Mouse (Mus musculus) stomach, embryonic 16.5 days (tissue): ENCODE measurements around the gene Abcf1. TPM values are rescaled to one million over a fixed set of nuclear protein-coding genes. Genes with fewer than 3 reads are reported as not detected.

Source experiments
- ATAC-seq: fragments of 200-750 bp; cut with Nextera tagmentation; 2 replicates; pipeline ENCODE4 v1.8.0; 2017; ENCODE audit warnings: moderate number of reproducible peaks, moderate TSS enrichment; ENCODE audit not compliant: insufficient read depth, low FRiP score
- H3K27ac ChIP-seq: fragments of 300-500 bp; sonication (generic); 2 replicates; pipeline ENCODE4 v1.5.1; 2014; ENCODE audit warnings: low read length
- H3K27me3 ChIP-seq: fragments of 300-500 bp; sonication (generic); 2 replicates; pipeline ENCODE4 v1.6.1; 2014; ENCODE audit warnings: low read length, control low read depth, mixed read lengths; ENCODE audit not compliant: control insufficient read depth, insufficient read depth
- H3K36me3 ChIP-seq: fragments of 300-500 bp; sonication (generic); 2 replicates; pipeline ENCODE4 v1.6.1; 2014; ENCODE audit warnings: low read length; ENCODE audit not compliant: control insufficient read depth, insufficient read depth
- H3K4me1 ChIP-seq: fragments of 300-500 bp; sonication (generic); 2 replicates; pipeline ENCODE4 v1.6.1; 2014; ENCODE audit warnings: low read length, control low read depth, mixed read lengths; ENCODE audit not compliant: control insufficient read depth, insufficient read depth
- H3K4me2 ChIP-seq: fragments of 300-500 bp; sonication (generic); 2 replicates; pipeline ENCODE4 v1.6.1; 2014; ENCODE audit warnings: low read depth, low read length, mixed read lengths
- H3K4me3 ChIP-seq: fragments of 300-500 bp; sonication (generic); replicated peaks from 2 replicates; pipeline ENCODE4 v1.5.1; 2014; ENCODE audit warnings: mild to moderate bottlenecking, low read length
- H3K9ac ChIP-seq: fragments of 300-500 bp; sonication (generic); 2 replicates; pipeline ENCODE4 v1.6.1; 2014; ENCODE audit warnings: low read length
- H3K9me3 ChIP-seq: fragments of 300-500 bp; sonication (generic); replicated peaks from 2 replicates; pipeline ENCODE4 v1.6.1; 2016; ENCODE audit warnings: low read length, control low read depth; ENCODE audit not compliant: control insufficient read depth
- WGBS: fragments of 180-500 bp; shearing (Covaris S2); extraction: QIAGEN DNeasy Blood & Tissue Kit; methylation state at CpG from one replicate; pipeline ENCODE4 v1.1.7; 2014; 5-methylcytosine and 5-hydroxymethylcytosine counted together
- polyA plus RNA-seq: library from polyadenylated mRNA; unstranded; fragments of >200 nt; fragmentation: Nextera tagmentation; extraction: Ambion mirVana; gene quantifications from 2 replicates; pipeline ENCODE4 v1.2.1, GENCODE M21; 2015

Abcf1 gene
- polyA plus RNA-seq, 1 experiment from 2014 or later: 88.9 TPM

GRCm38 (mm10) chr17:35991781-35992180 is 22.2 kb upstream of the Abcf1 start:
- Histone ChIP-seq H3K4me3 (no peak overlapping the region), H3K9ac (peak overlapping the region; percentile 38; the same call in 1 of the 2 replicates), H3K27me3 (no peaks in the 10 kb centered on the region), H3K4me1 (peaks cover 16% of the 10 kb centered on the region), H3K9me3 (no peaks in the 10 kb centered on the region), H3K4me2 (peak overlapping the region; percentile 29; the same call in 1 of the 2 replicates), H3K36me3 (peaks cover 12% of the 10 kb centered on the region), H3K27ac (peak overlapping the region; percentile 74)
- WGBS: 23% methylated on average over 10 of the region's 10 CpGs
- ATAC-seq: no peak

- no peak overlapping the region for H3K27ac ChIP-seq
- ATAC-seq: no peak
- no peak overlapping the region for H3K4me2 ChIP-seq
- peaks cover 18% of the 10 kb centered on the region for H3K4me1 ChIP-seq
- peaks cover 7% of the 10 kb centered on the region; the same call in 1 of the 2 replicates for H3K36me3 ChIP-seq
- no peaks in the 10 kb centered on the region for H3K9me3 ChIP-seq
- no peak overlapping the region for H3K4me3 ChIP-seq
- no peak overlapping the region for H3K9ac ChIP-seq
- H3K27me3 ChIP-seq: no peaks in the 10 kb centered on the region
- WGBS: 88% methylated on average over 9 of the region's 9 CpGs
Measured at GRCm38 (mm10) chr17:35981776-35982175, 12.2 kb upstream of the Abcf1 start.

- ATAC-seq: peak; percentile 47
- WGBS: 0% methylated on average over 29 of the region's 29 CpGs
- peak overlapping the region; percentile 99 for H3K4me3 ChIP-seq
- no peaks in the 10 kb centered on the region for H3K27me3 ChIP-seq
- peak overlapping the region; percentile 89 for H3K4me2 ChIP-seq
- H3K36me3 ChIP-seq: peaks cover 7% of the 10 kb centered on the region; the same call in 1 of the 2 replicates
- peak overlapping the region; percentile 91 for H3K9ac ChIP-seq
- no peaks in the 10 kb centered on the region for H3K9me3 ChIP-seq
- H3K4me1 ChIP-seq: peaks cover 18% of the 10 kb centered on the region
- peak overlapping the region; percentile 96 for H3K27ac ChIP-seq
Measured at GRCm38 (mm10) chr17:35980363-35980754, 10.8 kb upstream of the Abcf1 start.

GRCm38 (mm10) chr17:35979401-35980362 is 10.1 kb upstream of the Abcf1 start, which contains the start of the genes Gnl1 and Prr3:
Gnl1 (plus strand) TSS chr17:35979851.
Prr3 (minus strand) TSS chr17:35980236.
- ATAC-seq: peak; percentile 88
- Histone ChIP-seq H3K4me3 (peak within 1 kb of the TSS; percentile 99), H3K4me1 (peaks cover 18% of the 10 kb centered on the region), H3K4me2 (peak within 1 kb of the TSS; percentile 89), H3K27me3 (no peaks in the 10 kb centered on the region), H3K9ac (peak within 1 kb of the TSS; percentile 91), H3K36me3 (peaks cover 7% of the 10 kb centered on the region; the same call in 1 of the 2 replicates), H3K9me3 (no peaks in the 10 kb centered on the region), H3K27ac (peak within 1 kb of the TSS; percentile 96)
- WGBS: under 1% methylated on average over 102 of the region's 109 CpGs

GRCm38 (mm10) chr17:35978811-35979400 is 9.3 kb upstream of the Abcf1 start:
- H3K36me3 ChIP-seq: peaks cover 5% of the 10 kb centered on the region; the same call in 1 of the 2 replicates
- H3K4me1 ChIP-seq: peaks cover 18% of the 10 kb centered on the region
- no peaks in the 10 kb centered on the region for H3K9me3 ChIP-seq
- H3K4me2 ChIP-seq: peak overlapping the region; percentile 89
- no peaks in the 10 kb centered on the region for H3K27me3 ChIP-seq
- H3K4me3 ChIP-seq: peak overlapping the region; percentile 99
- H3K9ac ChIP-seq: peak overlapping the region; percentile 91
- H3K27ac ChIP-seq: peak overlapping the region; percentile 96
- under 1% methylated on average over 41 of the region's 41 CpGs for WGBS
- peak; percentile 63 for ATAC-seq

- Histone ChIP-seq H3K9me3 (no peaks in the 10 kb centered on the region), H3K4me1 (peaks cover 14% of the 10 kb centered on the region), H3K4me2 (no peak overlapping the region), H3K36me3 (no peaks in the 10 kb centered on the region), H3K27me3 (no peaks in the 10 kb centered on the region), H3K4me3 (no peak overlapping the region), H3K9ac (no peak overlapping the region), H3K27ac (no peak overlapping the region)
- WGBS: 73% methylated on average over 1 of the region's 1 CpGs
- ATAC-seq: no peak
Measured at GRCm38 (mm10) chr17:35972131-35972530, 2.6 kb upstream of the Abcf1 start.

- Histone ChIP-seq H3K27ac (no peak overlapping the region), H3K36me3 (peaks cover 12% of the 10 kb centered on the region; the same call in 1 of the 2 replicates), H3K9ac (no peak overlapping the region), H3K4me3 (no peak overlapping the region), H3K4me1 (peaks cover 14% of the 10 kb centered on the region), H3K27me3 (no peaks in the 10 kb centered on the region), H3K9me3 (no peaks in the 10 kb centered on the region), H3K4me2 (no peak overlapping the region)
- ATAC-seq: no peak
- 93% methylated on average over 2 of the region's 2 CpGs for WGBS
Measured at GRCm38 (mm10) chr17:35967621-35968020, 1.9 kb downstream of the Abcf1 start.

- peaks cover 26% of the 10 kb centered on the region for H3K36me3 ChIP-seq
- 90% methylated on average over 10 of the region's 10 CpGs for WGBS
Measured at GRCm38 (mm10) chr17:35963279-35963678, 6.3 kb downstream of the Abcf1 start.

More at GRCm38 (mm10) chr17:35963279-35963678, 6.3 kb downstream of the Abcf1 start:
- H3K27ac ChIP-seq: no peak overlapping the region
- H3K4me2 ChIP-seq: no peak overlapping the region
- no peaks in the 10 kb centered on the region for H3K4me1 ChIP-seq
- ATAC-seq: no peak
- no peak overlapping the region for H3K4me3 ChIP-seq
- H3K9ac ChIP-seq: no peak overlapping the region
- H3K9me3 ChIP-seq: no peaks in the 10 kb centered on the region
- H3K27me3 ChIP-seq: no peaks in the 10 kb centered on the region
